Mouse (Mus musculus) liver, embryonic 14.5 days (tissue): ENCODE measurements at regions not wholly inside any gene's neighbourhood (a gene's known extent, or its start where the extent isn't known, plus 50 kb on each side); places are given as distances from the start of the nearest gene placed in this dataset.

Source experiments
- CTCF ChIP-seq: IDR thresholded peaks from 2 replicates; pipeline ENCODE4 v1.5.1; 2016; ENCODE audit warnings: antibody characterized with exemption, low read depth, control low read depth
- EP300 ChIP-seq: IDR thresholded peaks from 2 replicates; pipeline ENCODE4 v1.6.1; 2016; ENCODE audit warnings: antibody characterized with exemption, low read depth

DNA sequence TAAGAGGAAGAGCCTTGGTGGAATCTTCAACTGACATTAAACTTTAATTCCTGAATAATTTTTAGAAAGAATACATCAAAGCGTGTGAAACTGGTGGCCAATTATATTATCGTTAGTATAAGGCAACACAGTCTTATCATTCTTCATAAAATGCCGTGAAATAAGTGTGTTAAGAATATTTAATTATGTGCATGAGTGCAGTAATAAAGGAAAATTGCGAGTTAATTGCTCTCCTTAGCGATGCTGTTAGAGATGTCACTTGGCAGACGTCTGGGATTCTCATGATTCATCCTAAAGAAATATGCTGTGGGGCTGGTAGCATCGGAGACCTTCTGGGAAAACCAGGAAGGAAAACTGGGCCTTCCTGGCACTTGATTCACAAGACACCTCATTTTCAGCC lies 110.3 kb upstream of the Ptger4 start:
- TF ChIP-seq CTCF (no peak), EP300 (no peak)
